Mouse (Mus musculus) Muller cell, postnatal 12 days (primary cell): ENCODE measurements around the gene Tmem274.
"Not testable (repeated sequence)": the region's sequence is repeated elsewhere in the genome, so short reads cannot be mapped to it uniquely, and the experiment has no call there.

ENCODE experiments used
- DNase-seq: peaks from one replicate; pipeline ENCODE4 v3.0.0-alpha.2; 2015; ENCODE audit errors: inconsistent ontology term

Tmem274 gene

GRCm38 (mm10) chr4:149477078-149477477, at the start of gene Tmem274:
Tmem274 (plus strand) TSS chr4:149477378.
- no peak for DNase-seq

- DNase-seq = no peak
Observed at GRCm38 (mm10) chr4:149429592-149429991, 47.6 kb upstream of the Tmem274 start.

- not testable (repeated sequence) for DNase-seq
Observed at GRCm38 (mm10) chr4:149431887-149432286, 45.3 kb upstream of the Tmem274 start.

GRCm38 (mm10) chr4:149440576-149440975, 36.6 kb upstream of the Tmem274 start:
- DNase-seq = peak; percentile 64

GRCm38 (mm10) chr4:149442436-149442835, 34.7 kb upstream of the Tmem274 start:
- peak; percentile 86 for DNase-seq

- no peak for DNase-seq
Observed at GRCm38 (mm10) chr4:149444465-149444864, 32.7 kb upstream of the Tmem274 start.

GRCm38 (mm10) chr4:149444964-149445701, 32.0 kb upstream of the Tmem274 start:
- peak; percentile 96 for DNase-seq

GRCm38 (mm10) chr4:149445868-149446267, 31.3 kb upstream of the Tmem274 start:
- DNase-seq = no peak

GRCm38 (mm10) chr4:149446309-149446708, 30.9 kb upstream of the Tmem274 start:
- DNase-seq = no peak

GRCm38 (mm10) chr4:149450636-149451035, 26.5 kb upstream of the Tmem274 start:
- no peak for DNase-seq

- DNase-seq = no peak
Observed at GRCm38 (mm10) chr4:149453656-149454055, 23.5 kb upstream of the Tmem274 start.

- DNase-seq = no peak
Observed at GRCm38 (mm10) chr4:149454263-149454662, 22.9 kb upstream of the Tmem274 start.

- DNase-seq = no peak
Observed at GRCm38 (mm10) chr4:149454879-149455278, 22.3 kb upstream of the Tmem274 start, which contains the start of gene Rbp7. Rbp7 (minus strand) TSS chr4:149454978.

GRCm38 (mm10) chr4:149457163-149457562, 20.0 kb upstream of the Tmem274 start:
- DNase-seq = not testable (repeated sequence)

- peak; percentile 31 for DNase-seq
Observed at GRCm38 (mm10) chr4:149457831-149458430, 19.2 kb upstream of the Tmem274 start.

GRCm38 (mm10) chr4:149458526-149458925, 18.7 kb upstream of the Tmem274 start:
- DNase-seq = peak; percentile 93

GRCm38 (mm10) chr4:149459425-149459824, 17.8 kb upstream of the Tmem274 start:
- DNase-seq = peak; percentile 65

- DNase-seq = not testable (repeated sequence)
Observed at GRCm38 (mm10) chr4:149460475-149460874, 16.7 kb upstream of the Tmem274 start.

GRCm38 (mm10) chr4:149461579-149462304, 15.4 kb upstream of the Tmem274 start:
- no peak for DNase-seq

- no peak for DNase-seq
Observed at GRCm38 (mm10) chr4:149462305-149462971, 14.7 kb upstream of the Tmem274 start.

- no peak for DNase-seq
Observed at GRCm38 (mm10) chr4:149463435-149463950, 13.7 kb upstream of the Tmem274 start.

GRCm38 (mm10) chr4:149469557-149469956, 7.6 kb upstream of the Tmem274 start:
- no peak for DNase-seq
